Mouse (Mus musculus) olfactory bulb, adult 2 months (tissue): ENCODE results near the gene Cdk5rap2.

Experiments
- CTCF ChIP-seq: fragments of 200-500 bp; IDR thresholded peaks from 2 replicates; pipeline ENCODE4 v1.5.1; 2012; ENCODE audit warnings: low read depth, mild to moderate bottlenecking, low read length, moderate library complexity; ENCODE audit not compliant: insufficient read depth
- POLR2A ChIP-seq: fragments of 200-500 bp; IDR thresholded peaks from 2 replicates; pipeline ENCODE4 v1.6.1; 2012; ENCODE audit warnings: mild to moderate bottlenecking, low read depth, low read length, moderate library complexity; ENCODE audit not compliant: insufficient read depth

GRCm38 (mm10) chr4:70260419-70260807 is 149.8 kb downstream of the Cdk5rap2 start:
- TF ChIP-seq CTCF (no peak), POLR2A (no peak)
